Mouse (Mus musculus) spleen, postnatal 14 days (tissue): Measurements from ENCODE around the gene Cgref1.

Experiments
- DNase-seq, 2 experiments: peaks; one replicate each; pipeline ENCODE4 v3.0.0; 2021 to 2022; ENCODE audit warnings: low spot score in 2 of 2

Cgref1 gene

GRCm38 (mm10) chr5:30887331-30887761 is 58.0 kb downstream of the Cgref1 start:
- peak; percentile 51 to 62 for DNase-seq

GRCm38 (mm10) chr5:30886731-30887130 is 58.7 kb downstream of the Cgref1 start:
- DNase-seq = no peak

- no peak for DNase-seq
These were observed 59.2 kb downstream of the Cgref1 start for GRCm38 (mm10) chr5:30886209-30886608.
